Mouse (Mus musculus) hindbrain, embryonic 13.5 days (tissue): ENCODE results near the gene Ndel1. TPM values are rescaled to one million over a fixed set of nuclear protein-coding genes. Genes with fewer than 3 reads are reported as not detected.

ENCODE experiments used
- ATAC-seq: fragments of 200-750 bp; cut with Nextera tagmentation; 2 replicates; pipeline ENCODE4 v1.8.0; 2017; ENCODE audit warnings: moderate TSS enrichment; ENCODE audit not compliant: low FRiP score
- H3K27ac ChIP-seq: fragments of 300-500 bp; sonication (generic); 2 replicates; pipeline ENCODE4 v1.5.1; 2015; ENCODE audit warnings: inconsistent platforms, mild to moderate bottlenecking, moderate library complexity
- H3K27me3 ChIP-seq: fragments of 300-500 bp; sonication (generic); 2 replicates; pipeline ENCODE4 v1.6.1; 2015; ENCODE audit warnings: mild to moderate bottlenecking, inconsistent platforms
- H3K36me3 ChIP-seq: fragments of 300-500 bp; sonication (generic); 2 replicates; pipeline ENCODE4 v1.6.1; 2015; ENCODE audit warnings: mild to moderate bottlenecking, inconsistent platforms
- H3K4me1 ChIP-seq: fragments of 300-500 bp; sonication (generic); replicated peaks from 2 replicates; pipeline ENCODE4 v1.6.1; 2015; ENCODE audit warnings: inconsistent platforms
- H3K4me2 ChIP-seq: fragments of 300-500 bp; sonication (generic); 2 replicates; pipeline ENCODE4 v1.6.1; 2015; ENCODE audit warnings: inconsistent platforms, mild to moderate bottlenecking, moderate library complexity
- H3K4me3 ChIP-seq: fragments of 300-500 bp; sonication (generic); 2 replicates; pipeline ENCODE4 v1.5.1; 2015; ENCODE audit warnings: mild to moderate bottlenecking, inconsistent platforms
- H3K9ac ChIP-seq: fragments of 300-500 bp; sonication (generic); 2 replicates; pipeline ENCODE4 v1.6.1; 2015; ENCODE audit warnings: mild to moderate bottlenecking, inconsistent platforms
- H3K9me3 ChIP-seq: fragments of 300-500 bp; sonication (generic); 2 replicates; pipeline ENCODE4 v1.6.1; 2016; ENCODE audit warnings: inconsistent platforms
- WGBS: fragments of 180-500 bp; shearing (Covaris S2); methylation state at CpG from one replicate; pipeline ENCODE4 v1.1.7; 2015; 5-methylcytosine and 5-hydroxymethylcytosine counted together
- polyA plus RNA-seq: library from polyadenylated mRNA; unstranded; fragments of >200 nt; fragmentation: Nextera tagmentation; extraction: Ambion mirVana; gene quantifications from 2 replicates; pipeline ENCODE4 v1.2.1, GENCODE M21; 2015

The Ndel1 gene
- polyA plus RNA-seq, 1 experiment from 2014 or later, result 90.8 TPM

GRCm38 (mm10) chr11:68782336-68782735 lies 89.3 kb downstream of the Ndel1 start:
- H3K27me3 ChIP-seq, result no peaks in the 10 kb centered on the region
- H3K4me1 ChIP-seq, result no peaks in the 10 kb centered on the region
- no peak overlapping the region for H3K9ac ChIP-seq
- H3K9me3 ChIP-seq, result no peaks in the 10 kb centered on the region
- no peak overlapping the region for H3K4me3 ChIP-seq
- ATAC-seq, result no peak
- H3K36me3 ChIP-seq, result peaks cover 71% of the 10 kb centered on the region
- H3K4me2 ChIP-seq, result no peak overlapping the region
- WGBS, result 89% methylated on average over 9 of the region's 9 CpGs
- no peak overlapping the region for H3K27ac ChIP-seq

GRCm38 (mm10) chr11:68780466-68781114 lies 91.1 kb downstream of the Ndel1 start:
- H3K9ac ChIP-seq, result no peak overlapping the region
- no peak overlapping the region for H3K4me3 ChIP-seq
- ATAC-seq, result no peak
- WGBS, result 93% methylated on average over 14 of the region's 14 CpGs
- no peaks in the 10 kb centered on the region for H3K9me3 ChIP-seq
- no peaks in the 10 kb centered on the region for H3K4me1 ChIP-seq
- peaks cover 63% of the 10 kb centered on the region for H3K36me3 ChIP-seq
- no peak overlapping the region for H3K27ac ChIP-seq
- H3K27me3 ChIP-seq, result no peaks in the 10 kb centered on the region
- no peak overlapping the region for H3K4me2 ChIP-seq

- no peaks in the 10 kb centered on the region for H3K9me3 ChIP-seq
- no peak overlapping the region for H3K4me3 ChIP-seq
- H3K27me3 ChIP-seq, result no peaks in the 10 kb centered on the region
- peaks cover 61% of the 10 kb centered on the region for H3K36me3 ChIP-seq
- 84% methylated on average over 10 of the region's 10 CpGs for WGBS
- H3K4me2 ChIP-seq, result no peak overlapping the region
- no peak overlapping the region for H3K9ac ChIP-seq
- no peak for ATAC-seq
- no peaks in the 10 kb centered on the region for H3K4me1 ChIP-seq
- H3K27ac ChIP-seq, result peak overlapping the region; percentile 12; the same call in 1 of the 2 replicates
Measured at GRCm38 (mm10) chr11:68779735-68780465, 91.8 kb downstream of the Ndel1 start.

DNA sequence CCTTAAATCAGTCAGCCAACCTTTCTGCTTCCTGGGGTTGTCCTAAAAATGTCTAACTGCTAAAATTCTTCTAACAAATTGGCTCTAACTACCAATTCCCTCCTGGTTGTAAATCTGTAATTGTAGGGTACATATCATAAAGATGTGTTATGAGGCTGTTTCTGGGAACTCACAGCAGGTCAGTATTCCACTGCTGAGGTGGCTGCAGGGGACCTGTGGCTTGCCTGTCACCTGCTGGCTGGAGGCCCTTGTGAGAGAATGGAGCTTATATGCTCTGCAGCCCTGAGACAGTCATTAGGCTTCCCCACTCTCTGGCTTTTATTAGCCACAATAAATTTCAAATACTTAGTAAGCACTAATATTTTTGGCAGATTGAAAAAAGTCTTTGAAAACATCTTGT lies 92.8 kb downstream of the Ndel1 start:
- no peaks in the 10 kb centered on the region for H3K4me1 ChIP-seq
- H3K9ac ChIP-seq, result no peak overlapping the region
- no peak overlapping the region for H3K4me2 ChIP-seq
- ATAC-seq, result no peak
- no peaks in the 10 kb centered on the region for H3K9me3 ChIP-seq
- peaks cover 60% of the 10 kb centered on the region for H3K36me3 ChIP-seq
- H3K27me3 ChIP-seq, result no peaks in the 10 kb centered on the region
- H3K27ac ChIP-seq, result no peak overlapping the region
- H3K4me3 ChIP-seq, result no peak overlapping the region

- Histone ChIP-seq H3K4me1 (no peaks in the 10 kb centered on the region), H3K36me3 (peaks cover 62% of the 10 kb centered on the region), H3K9me3 (no peaks in the 10 kb centered on the region), H3K9ac (no peak overlapping the region), H3K27me3 (no peaks in the 10 kb centered on the region), H3K4me3 (no peak overlapping the region), H3K27ac (no peak overlapping the region), H3K4me2 (no peak overlapping the region)
- WGBS, result 86% methylated on average over 11 of the region's 11 CpGs
- ATAC-seq, result no peak
Measured at GRCm38 (mm10) chr11:68777933-68778332, 93.7 kb downstream of the Ndel1 start.

- no peak for ATAC-seq
- Histone ChIP-seq H3K4me3 (no peak overlapping the region), H3K9me3 (no peaks in the 10 kb centered on the region), H3K36me3 (peaks cover 62% of the 10 kb centered on the region), H3K4me1 (no peaks in the 10 kb centered on the region), H3K27ac (no peak overlapping the region), H3K9ac (no peak overlapping the region), H3K27me3 (no peaks in the 10 kb centered on the region), H3K4me2 (no peak overlapping the region)
- 89% methylated on average over 7 of the region's 7 CpGs for WGBS
Measured at GRCm38 (mm10) chr11:68776147-68776655, 95.5 kb downstream of the Ndel1 start.

Other genes starting within 250 kb of the Ndel1 start
- gene Myh10, start 180.3 kb downstream of the Ndel1 start, polyA plus RNA-seq, result 93.4 and 98.3 TPM in 2 replicates
- gene Rnf222, start 16.7 kb upstream of the Ndel1 start, polyA plus RNA-seq, result 0.09 TPM in 1 of 2 replicates, not detected in the other
- gene Rpl26, start 29.7 kb upstream of the Ndel1 start, polyA plus RNA-seq, result 684 and 691 TPM in 2 replicates
- 0.60 and 0.84 TPM in 2 replicates for gene Odf4, start 55.2 kb upstream of the Ndel1 start, polyA plus RNA-seq
- gene Arhgef15, start 85.6 kb upstream of the Ndel1 start, polyA plus RNA-seq, result 14.3 and 16.2 TPM in 2 replicates
- gene Slc25a35, start 96.3 kb upstream of the Ndel1 start, polyA plus RNA-seq, result 1.5 TPM in 2 replicates
- gene Rangrf, start 103.3 kb upstream of the Ndel1 start, polyA plus RNA-seq, result 24.7 and 26.7 TPM in 2 replicates
- gene Pfas, start 136.6 kb upstream of the Ndel1 start, polyA plus RNA-seq, result 19.1 and 20.4 TPM in 2 replicates
- 49.4 and 49.9 TPM in 2 replicates for gene Ctc1, start 144.1 kb upstream of the Ndel1 start, polyA plus RNA-seq
- 31.7 and 34.2 TPM in 2 replicates for gene Aurkb, start 173.8 kb upstream of the Ndel1 start, polyA plus RNA-seq
- 13.4 and 15.2 TPM in 2 replicates for gene Borcs6, start 187.9 kb upstream of the Ndel1 start, polyA plus RNA-seq
- gene Tmem107, start 198.9 kb upstream of the Ndel1 start, polyA plus RNA-seq, result 28.7 and 41.0 TPM in 2 replicates
- 217 and 227 TPM in 2 replicates for gene Vamp2, start 216.6 kb upstream of the Ndel1 start, polyA plus RNA-seq
- gene Per1, start 223.4 kb upstream of the Ndel1 start, polyA plus RNA-seq, result 7.4 and 9.4 TPM in 2 replicates
- gene Hes7, start 248.5 kb upstream of the Ndel1 start, polyA plus RNA-seq, result 0.26 and 0.35 TPM in 2 replicates